8 mouse cellular contexts compared by ENCODE assay signal in the genomic region with DNA sequence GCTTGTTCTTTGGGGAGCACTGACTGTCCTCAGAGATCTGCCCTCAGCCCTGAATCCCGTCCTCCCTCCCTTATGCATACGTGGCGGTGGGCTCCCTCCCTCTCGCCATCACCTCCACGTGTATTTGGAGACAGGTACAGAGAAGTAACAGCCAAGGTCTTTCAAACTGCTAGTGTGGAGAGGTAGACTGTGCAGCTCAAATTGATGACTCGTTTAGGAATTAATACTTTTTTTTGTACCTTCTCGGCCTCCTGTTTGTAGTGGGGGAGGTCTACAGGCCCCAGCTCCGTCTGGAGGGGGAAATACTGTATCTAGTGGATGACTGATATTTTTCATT.
DNase-seq lines count a peak whose midpoint lies in the region; ATAC-seq and TF ChIP-seq lines count a peak whose summit lies in the region.

No protein-coding gene starts in this region.

- 8% methylated on average over 8 of the region's 8 CpGs for WGBS in heart, embryonic 12.5 days
- WGBS in forebrain, postnatal 0 days: 2% methylated on average over 8 of the region's 8 CpGs
- 5% methylated on average over 8 of the region's 8 CpGs for WGBS in midbrain, embryonic 11.5 days

- H3K27ac ChIP-seq in heart, embryonic 12.5 days (ENCODE audit: poor library complexity, severe bottlenecking): no peak overlapping the region
- H3K27ac ChIP-seq in forebrain, postnatal 0 days (ENCODE audit: low read depth, low read length): peak overlapping the region; percentile 85
- H3K27ac ChIP-seq in midbrain, embryonic 11.5 days (ENCODE audit: low read depth, low read length): no peak overlapping the region

- peaks cover 18% of the 10 kb centered on the region for H3K4me1 ChIP-seq in heart, embryonic 12.5 days (replicated peaks)
- H3K4me1 ChIP-seq in forebrain, postnatal 0 days (ENCODE audit: insufficient read depth): peaks cover 8% of the 10 kb centered on the region; the same call in 1 of the 2 replicates
- H3K4me1 ChIP-seq in midbrain, embryonic 11.5 days (ENCODE audit: control insufficient read depth, insufficient read depth, low read length): peaks cover 9% of the 10 kb centered on the region; the same call in 1 of the 2 replicates

- DNase-seq in heart, adult 9 months (ENCODE audit: low spot score in 2 of 2): no peak
- peak; percentile 5 for DNase-seq in Muller cell, postnatal 12 days (ENCODE audit: inconsistent ontology term)
- DNase-seq in forebrain, postnatal 0 days: peak; percentile 54
- DNase-seq in midbrain, embryonic 11.5 days (ENCODE audit: low spot score, missing footprints): no peak
- DNase-seq in T-cell, adult 2 months (ENCODE audit: low spot score): no peak
- DNase-seq in frontal cortex, postnatal 25 days (ENCODE audit: low spot score in 2 of 2): no peak
- DNase-seq in left cerebral cortex, adult 18-20 months (ENCODE audit: low spot score in 2 of 2): no peak

- peaks cover 23% of the 10 kb centered on the region for H3K27me3 ChIP-seq in heart, embryonic 12.5 days (replicated peaks)
- no peaks in the 10 kb centered on the region for H3K27me3 ChIP-seq in forebrain, postnatal 0 days (ENCODE audit: insufficient read depth, low read length)
- H3K27me3 ChIP-seq in midbrain, embryonic 11.5 days (ENCODE audit: control insufficient read depth, insufficient read depth, low read length): peaks cover 27% of the 10 kb centered on the region

- peak overlapping the region; percentile 80 for H3K9ac ChIP-seq in heart, embryonic 12.5 days
- H3K9ac ChIP-seq in forebrain, postnatal 0 days: peak overlapping the region; percentile 91
- H3K9ac ChIP-seq in midbrain, embryonic 11.5 days (ENCODE audit: low read length): no peak overlapping the region; the same call in 1 of the 2 replicates

- TF ChIP-seq CTCF in forebrain, postnatal 0 days (IDR thresholded peaks at IDR 0.05; ENCODE audit: low read depth): no peak

- H3K4me2 ChIP-seq in heart, embryonic 12.5 days: peak overlapping the region; percentile 98
- H3K4me2 ChIP-seq in forebrain, postnatal 0 days (ENCODE audit: low read depth): peak overlapping the region; percentile 90
- H3K4me2 ChIP-seq in midbrain, embryonic 11.5 days: peak overlapping the region; percentile 50

- H3K36me3 ChIP-seq in heart, embryonic 12.5 days: no peaks in the 10 kb centered on the region
- no peaks in the 10 kb centered on the region for H3K36me3 ChIP-seq in forebrain, postnatal 0 days (ENCODE audit: insufficient read depth)
- H3K36me3 ChIP-seq in midbrain, embryonic 11.5 days (ENCODE audit: control insufficient read depth, insufficient read depth, low read length): no peaks in the 10 kb centered on the region

- peak overlapping the region; percentile 69 for H3K4me3 ChIP-seq in heart, embryonic 12.5 days
- H3K4me3 ChIP-seq in forebrain, postnatal 0 days (ENCODE audit: low read depth, low read length): peak overlapping the region; percentile 80
- H3K4me3 ChIP-seq in midbrain, embryonic 11.5 days (ENCODE audit: low read depth, low read length): peak overlapping the region; percentile 62

- no peaks in the 10 kb centered on the region for H3K9me3 ChIP-seq in heart, embryonic 12.5 days (replicated peaks)
- no peaks in the 10 kb centered on the region for H3K9me3 ChIP-seq in forebrain, postnatal 0 days (ENCODE audit: low read length)
- H3K9me3 ChIP-seq in midbrain, embryonic 11.5 days (ENCODE audit: control insufficient read depth, low read length): no peaks in the 10 kb centered on the region

- ATAC-seq in heart, embryonic 12.5 days (ENCODE audit: insufficient number of reproducible peaks, low FRiP score): no peak
- peak; percentile 12 for ATAC-seq in forebrain, postnatal 0 days
- ATAC-seq in midbrain, embryonic 11.5 days (ENCODE audit: low FRiP score): no peak

Comparison
In these comparisons a context has a peak if more than half of its experiments do, and no peak if none do; other contexts are left out.
1. DNase-seq: peak in Muller cell, postnatal 12 days (single experiment) and forebrain, postnatal 0 days (single experiment); none in heart, adult 9 months (0 of 2), midbrain, embryonic 11.5 days (single experiment), T-cell, adult 2 months (single experiment), frontal cortex, postnatal 25 days (0 of 2) and left cerebral cortex, adult 18-20 months (0 of 2).
2. Peak in every context shown above with its lines, with median percentiles within 50 percentile points of each other: H3K4me2 ChIP-seq and H3K4me3 ChIP-seq.